Mouse (Mus musculus) cerebellum, adult 9-10 months (tissue): ENCODE results near the gene Exo1.

ENCODE experiments used
- DNase-seq: peaks from one replicate; pipeline ENCODE4 v3.0.0; 2022

Exo1 gene

GRCm38 (mm10) chr1:175961786-175962185 lies 81.4 kb downstream of the Exo1 start:
- peak; percentile 52 for DNase-seq
